Mouse (Mus musculus) neutrophil, adult 5-6 weeks (primary cell): ENCODE data around the gene Nt5dc3. TPM values are rescaled to one million over a fixed set of nuclear protein-coding genes. Genes with fewer than 3 reads are reported as not detected.

ENCODE experiments used
- ATAC-seq: fragments of 151-379, 151-347 bp; 2 replicates; pipeline ENCODE4 v1.8.0; 2017; ENCODE audit warnings: mild to moderate bottlenecking, moderate TSS enrichment; ENCODE audit not compliant: insufficient number of reproducible peaks, poor library complexity, low FRiP score, severe bottlenecking; ENCODE audit errors: extremely low read depth
- total RNA-seq: library from RNA; stranded (forward); fragments of 200-1000 nt; gene quantifications from 2 replicates; pipeline ENCODE4 v1.2.3, GENCODE M21; 2017

Nt5dc3 gene
- total RNA-seq, 1 experiment from 2014 or later = 4.3 TPM

DNA sequence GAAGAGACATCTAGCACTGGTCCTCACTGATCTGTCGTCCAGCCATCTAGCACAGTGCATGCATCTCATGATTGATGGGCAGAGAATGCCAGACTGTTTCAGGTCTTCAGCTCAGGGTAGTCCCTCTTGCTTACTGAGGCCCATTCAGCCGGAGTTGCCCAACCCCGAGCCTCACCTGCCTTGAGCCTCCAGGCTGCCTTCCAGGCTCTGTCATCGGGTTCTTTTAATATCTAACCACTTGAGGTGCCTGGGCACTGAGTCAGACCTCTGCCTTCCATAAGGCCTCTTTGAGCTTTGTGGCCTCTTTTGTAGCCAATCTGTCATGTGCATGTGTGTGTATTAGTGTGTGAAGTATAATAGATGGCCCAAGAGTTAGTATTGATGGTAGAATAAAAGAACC is 70.7 kb downstream of the Nt5dc3 start:
- no peak for ATAC-seq

DNA sequence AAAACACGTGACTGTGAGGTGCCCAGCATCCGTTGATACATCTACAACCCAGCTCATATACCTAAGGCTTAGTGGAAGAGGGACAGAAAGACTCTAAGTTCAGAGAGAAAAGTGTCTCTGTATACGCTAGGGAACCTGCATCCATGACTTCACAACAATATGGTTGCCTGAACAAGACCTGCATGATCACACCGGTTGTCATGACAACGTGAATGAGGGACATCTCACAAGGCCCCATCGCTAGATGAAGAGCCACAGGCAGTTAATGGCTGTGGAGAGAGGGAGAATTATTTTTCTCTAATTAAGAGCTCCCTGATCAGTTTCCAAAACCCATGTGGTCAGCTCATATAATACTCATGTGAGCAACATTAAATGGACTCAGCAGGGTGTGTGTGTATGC is 73.4 kb downstream of the Nt5dc3 start:
- ATAC-seq = no peak

DNA sequence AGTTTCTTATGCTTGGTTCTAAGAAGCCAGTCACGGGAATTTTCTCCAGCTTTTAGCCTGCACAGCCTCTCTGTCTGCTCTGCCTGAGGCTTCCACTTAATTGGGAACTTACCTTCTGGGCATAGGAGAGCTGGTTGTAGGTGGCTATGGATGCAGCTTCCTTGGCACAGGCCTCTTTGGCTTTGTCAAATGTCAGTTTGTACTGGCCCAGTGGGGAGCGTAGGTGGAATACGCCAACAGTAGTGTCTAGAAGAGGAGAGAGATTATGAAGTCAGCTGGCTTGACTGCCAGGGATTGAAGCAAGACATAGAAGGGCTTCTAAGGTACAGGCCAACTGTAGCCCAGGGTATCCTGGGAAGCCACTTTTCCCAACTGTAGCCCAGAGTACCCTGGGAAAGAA is 74.6 kb downstream of the Nt5dc3 start:
- ATAC-seq = no peak

DNA sequence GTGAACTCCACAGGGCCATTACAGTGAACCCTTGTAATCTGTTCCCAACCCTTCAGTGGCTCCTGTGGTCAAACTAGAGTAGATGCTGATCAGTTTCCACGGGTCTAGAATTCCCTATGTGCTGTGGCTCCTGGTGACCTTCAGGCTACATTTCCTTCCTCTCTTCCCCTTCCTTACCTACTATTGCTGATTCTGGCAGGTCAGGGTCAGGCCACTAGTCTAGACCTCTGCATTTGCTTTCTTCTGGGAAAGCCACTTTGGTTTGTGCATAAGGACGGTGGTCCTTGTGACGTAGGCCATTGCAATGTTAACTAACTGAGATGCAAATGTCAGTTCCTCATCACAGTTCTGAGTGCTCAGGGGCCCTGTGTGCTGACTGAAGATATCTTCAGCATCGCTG is 81.6 kb downstream of the Nt5dc3 start:
- ATAC-seq = no peak

DNA sequence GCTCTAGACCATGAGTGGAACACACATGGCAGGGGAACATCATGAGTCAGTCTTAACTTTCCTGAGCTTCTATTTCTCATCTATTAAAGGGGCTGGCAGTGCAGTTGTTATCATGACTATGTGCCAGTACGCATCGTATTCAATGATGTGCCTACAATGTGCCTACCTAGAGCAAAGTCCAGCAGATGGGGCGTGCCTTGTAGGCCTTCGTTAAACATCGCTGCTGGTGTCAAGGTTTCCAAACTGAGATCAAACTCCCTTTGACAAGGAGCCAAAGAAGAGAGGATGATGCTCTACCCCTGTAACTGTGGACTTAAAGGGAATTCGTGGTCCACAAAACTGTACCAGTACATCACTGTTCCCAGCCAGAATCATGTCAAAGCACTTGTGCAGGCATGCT is 83.7 kb downstream of the Nt5dc3 start:
- ATAC-seq = no peak

DNA sequence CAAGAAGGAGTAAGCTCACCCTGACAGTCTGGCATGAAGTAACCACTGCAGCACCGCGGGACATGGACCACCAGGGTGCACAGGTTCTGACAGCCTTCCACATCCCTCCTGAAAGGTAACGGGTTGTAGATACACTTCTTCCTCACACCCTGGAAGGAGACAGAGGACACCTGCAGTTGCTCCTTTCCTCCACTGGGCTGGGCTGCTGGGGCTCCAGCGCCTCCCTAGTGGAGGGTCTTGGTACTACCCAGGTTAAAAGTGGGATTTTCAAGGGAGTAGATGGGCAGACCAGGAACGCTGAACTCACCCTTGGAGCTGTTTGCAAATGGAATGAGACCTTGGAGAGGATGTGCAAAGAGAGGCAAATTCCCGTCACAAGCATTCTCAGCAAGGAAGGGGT is 84.6 kb downstream of the Nt5dc3 start:
- ATAC-seq = no peak

DNA sequence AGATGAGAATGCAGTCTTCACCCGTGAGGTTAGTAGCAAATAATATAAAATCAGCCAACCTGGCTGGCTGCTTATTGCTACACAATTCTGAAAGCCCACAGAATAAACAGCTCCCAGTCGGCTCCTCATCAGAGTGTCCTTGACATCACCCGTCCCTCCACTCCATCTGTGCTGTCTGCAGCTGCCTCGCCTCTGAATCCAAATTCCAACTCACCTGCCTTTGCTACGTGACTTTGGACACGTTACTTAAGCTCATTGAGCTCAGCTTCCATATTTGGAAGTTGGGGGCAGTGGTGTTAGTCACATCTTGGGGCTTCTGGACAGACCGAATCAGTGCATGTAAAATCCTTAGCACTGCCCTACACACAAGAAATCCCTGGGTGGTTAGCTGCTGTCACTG is 93.3 kb downstream of the Nt5dc3 start:
- no peak for ATAC-seq

DNA sequence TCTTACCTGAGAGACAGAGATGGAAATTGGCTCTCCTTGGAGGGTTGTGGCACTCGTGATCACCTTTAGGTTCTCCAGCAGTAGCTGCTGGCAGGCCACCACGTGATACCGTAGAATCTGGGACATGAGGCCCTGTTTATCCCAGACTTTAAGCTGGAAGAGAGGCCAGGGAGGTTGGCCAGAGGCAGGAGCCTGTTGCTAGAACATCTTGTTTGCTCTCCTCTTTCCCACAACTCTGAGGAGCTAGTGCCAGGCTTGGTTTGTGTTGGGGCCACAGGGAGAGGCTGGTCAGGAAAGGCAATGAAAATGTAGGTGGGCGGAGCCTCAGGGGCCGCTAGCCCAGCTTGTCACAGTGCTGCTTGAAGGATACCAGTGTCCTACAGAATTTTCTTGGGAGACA is 93.8 kb downstream of the Nt5dc3 start:
- no peak for ATAC-seq

DNA sequence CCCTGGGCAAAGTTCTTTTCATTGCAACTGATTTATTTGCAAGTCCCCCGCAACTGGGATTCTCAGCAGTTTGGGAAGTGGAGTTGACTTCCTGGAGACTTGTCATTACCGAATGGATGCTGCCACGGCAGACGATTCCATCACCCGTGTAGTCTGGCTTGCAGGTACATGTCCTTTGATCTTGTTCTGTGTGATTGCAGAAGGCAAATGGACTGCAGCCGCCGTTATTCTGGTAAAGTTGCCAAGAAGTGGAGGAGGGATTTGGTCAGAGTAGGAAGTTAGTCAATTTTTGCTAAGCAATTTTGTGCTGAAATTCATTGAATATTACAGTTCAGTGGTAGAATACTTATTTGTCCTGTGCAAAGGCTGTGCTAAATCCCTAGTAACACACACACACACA is 99.9 kb downstream of the Nt5dc3 start:
- no peak for ATAC-seq

DNA sequence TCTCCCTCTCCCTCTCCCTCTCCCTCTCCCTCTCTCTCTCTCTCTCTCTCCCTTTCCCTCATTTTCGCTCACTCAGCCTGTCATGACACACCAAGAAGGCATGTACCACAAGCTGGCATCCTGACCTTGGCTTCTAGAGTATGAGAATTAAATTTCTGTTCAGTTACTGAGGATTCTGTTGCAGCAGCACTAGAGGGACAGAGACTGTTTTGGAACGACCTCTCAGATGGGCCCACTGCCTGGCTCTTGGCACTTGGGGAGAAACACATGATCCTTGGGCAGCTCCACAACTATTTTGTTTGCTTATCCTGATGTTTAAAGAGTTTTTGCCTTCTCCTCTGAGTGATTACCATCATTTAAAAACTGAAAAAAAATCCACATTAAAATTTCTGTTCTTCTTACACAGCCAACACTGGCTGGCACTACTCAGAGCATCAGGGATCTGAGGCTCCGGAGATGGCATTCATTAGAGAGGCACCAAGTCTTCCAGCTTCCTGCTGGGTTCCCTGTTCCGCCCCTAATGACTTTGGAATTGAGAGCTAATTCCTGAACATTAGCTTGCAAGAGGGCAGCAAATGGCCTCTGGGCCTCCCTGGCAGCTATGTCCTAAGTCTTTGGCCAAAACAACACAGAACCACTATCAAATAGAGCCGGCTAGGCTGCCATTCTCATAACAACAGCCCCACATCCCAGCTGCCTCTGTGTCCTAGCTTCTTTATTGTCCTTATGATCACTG is 101.4 kb downstream of the Nt5dc3 start:
- ATAC-seq = no peak

DNA sequence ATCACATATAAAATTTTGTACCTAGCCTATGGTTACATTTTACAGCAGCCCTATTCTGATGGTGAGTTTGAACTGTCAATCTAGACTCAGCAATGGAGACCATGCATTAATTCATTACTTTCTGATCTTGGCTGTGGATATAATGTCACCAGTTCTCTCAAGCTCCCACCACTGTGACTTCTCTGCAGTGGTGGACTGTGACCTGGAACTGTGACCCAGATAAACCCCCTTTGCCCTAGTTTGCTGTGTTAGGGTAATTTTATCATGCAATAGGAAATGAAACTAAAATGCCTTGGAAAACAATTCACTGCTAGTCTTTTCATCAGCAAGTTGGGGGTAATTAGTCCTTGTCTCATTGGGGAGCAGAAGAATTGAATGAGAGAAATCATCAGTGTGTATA is 102.6 kb downstream of the Nt5dc3 start:
- no peak for ATAC-seq

DNA sequence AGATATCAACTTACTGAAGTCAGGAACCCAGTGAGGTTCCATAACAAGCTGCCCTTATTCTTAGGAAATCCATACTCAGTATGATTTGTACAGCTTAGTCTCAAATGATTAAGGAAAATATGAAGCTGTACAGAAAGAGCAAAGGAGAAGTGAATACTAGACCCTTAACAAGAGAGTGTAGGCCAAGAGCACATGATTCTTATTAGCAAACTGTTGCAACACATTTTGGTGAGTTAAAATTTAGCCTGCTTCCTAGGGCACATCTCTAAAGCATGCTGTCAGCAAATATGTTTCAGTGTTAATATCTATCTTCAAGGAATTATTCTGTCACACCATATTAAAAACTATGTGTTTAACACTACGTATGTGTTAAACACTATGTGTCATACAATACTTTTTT is 107.6 kb downstream of the Nt5dc3 start:
- ATAC-seq = no peak

Other genes starting within 250 kb of the Nt5dc3 start
- gene Hsp90b1, start 73.5 kb upstream of the Nt5dc3 start, total RNA-seq = 356 and 362 TPM in 2 replicates
- gene Ttc41, start 73.2 kb upstream of the Nt5dc3 start, total RNA-seq = 0.58 and 1.5 TPM in 2 replicates
- 2.2 TPM in 1 of 2 replicates, not detected in the other for gene Gm49358, start 15.0 kb upstream of the Nt5dc3 start, total RNA-seq
- not detected in 2 replicates for gene Stab2, start 229.0 kb downstream of the Nt5dc3 start, total RNA-seq